Mouse (Mus musculus) heart, embryonic 16.5 days (tissue): Measurements from ENCODE around the gene Hdgfl2. TPM values are rescaled to one million over a fixed set of nuclear protein-coding genes. Genes with fewer than 3 reads are reported as not detected.

Experiments
- ATAC-seq: fragments of 200-750 bp; cut with Nextera tagmentation; replicated peaks from 2 replicates; pipeline ENCODE4 v1.8.0; 2017; ENCODE audit warnings: moderate number of reproducible peaks; ENCODE audit not compliant: insufficient read depth, low FRiP score; ENCODE audit errors: extremely low read depth
- H3K27ac ChIP-seq: fragments of 300-500 bp; sonication (generic); 2 replicates; pipeline ENCODE4 v1.5.1; 2014; ENCODE audit warnings: mild to moderate bottlenecking, low read length, control low read depth, moderate library complexity
- H3K27me3 ChIP-seq: fragments of 300-500 bp; sonication (generic); 2 replicates; pipeline ENCODE4 v1.6.1; 2014; ENCODE audit warnings: low read length, mixed read lengths; ENCODE audit not compliant: control insufficient read depth, insufficient read depth
- H3K36me3 ChIP-seq: fragments of 300-500 bp; sonication (generic); 2 replicates; pipeline ENCODE4 v1.6.1; 2014; ENCODE audit not compliant: control insufficient read depth, insufficient read depth
- H3K4me1 ChIP-seq: fragments of 300-500 bp; sonication (generic); 2 replicates; pipeline ENCODE4 v1.6.1; 2014; ENCODE audit warnings: low read length, mixed read lengths; ENCODE audit not compliant: control insufficient read depth, insufficient read depth
- H3K4me2 ChIP-seq: fragments of 300-500 bp; sonication (generic); 2 replicates; pipeline ENCODE4 v1.6.1; 2014; ENCODE audit warnings: low read depth, mild to moderate bottlenecking, control low read depth, low read length
- H3K4me3 ChIP-seq: fragments of 300-500 bp; sonication (generic); 2 replicates; pipeline ENCODE4 v1.5.1; 2014; ENCODE audit warnings: mild to moderate bottlenecking, control low read depth, low read length
- H3K9ac ChIP-seq: fragments of 300-500 bp; sonication (generic); 2 replicates; pipeline ENCODE4 v1.6.1; 2014; ENCODE audit warnings: low read length, control low read depth
- H3K9me3 ChIP-seq: fragments of 300-500 bp; sonication (generic); replicated peaks from 2 replicates; pipeline ENCODE4 v1.6.1; 2016; ENCODE audit warnings: low read length; ENCODE audit not compliant: control insufficient read depth
- WGBS: fragments of 180-500 bp; shearing (Covaris S2); extraction: QIAGEN DNeasy Blood & Tissue Kit; methylation state at CpG from one replicate; pipeline ENCODE4 v1.1.7; 2014; 5-methylcytosine and 5-hydroxymethylcytosine counted together
- polyA plus RNA-seq: library from polyadenylated mRNA; unstranded; fragments of >200 nt; fragmentation: Nextera tagmentation; extraction: Ambion mirVana; gene quantifications from 2 replicates; pipeline ENCODE4 v1.2.1, GENCODE M21; 2015

Hdgfl2 gene
- polyA plus RNA-seq, 1 experiment from 2014 or later, result 88.3 TPM

GRCm38 (mm10) chr17:56128246-56128645, 48.8 kb downstream of the Hdgfl2 start:
- 63% methylated on average over 15 of the region's 15 CpGs for WGBS
- no peak for ATAC-seq
- H3K9ac ChIP-seq, result no peak overlapping the region

GRCm38 (mm10) chr17:56131136-56131535, 51.7 kb downstream of the Hdgfl2 start:
- Histone ChIP-seq H3K4me3 (no peak overlapping the region), H3K9me3 (peaks cover 7% of the 10 kb centered on the region; the same call in 1 of the 2 replicates), H3K9ac (no peak overlapping the region), H3K4me1 (peaks cover 11% of the 10 kb centered on the region), H3K4me2 (no peak overlapping the region), H3K27me3 (0 out of 2 replicates have a peak, but pooled peaks cover 4% of the 10 kb centered on the region), H3K27ac (no peak overlapping the region), H3K36me3 (peaks cover 2% of the 10 kb centered on the region; the same call in 1 of the 2 replicates)
- no peak for ATAC-seq
- WGBS, result 91% methylated on average over 10 of the region's 10 CpGs

More at GRCm38 (mm10) chr17:56128246-56128645, 48.8 kb downstream of the Hdgfl2 start:
- H3K27ac ChIP-seq, result no peak overlapping the region
- peaks cover 7% of the 10 kb centered on the region; the same call in 1 of the 2 replicates for H3K9me3 ChIP-seq
- H3K36me3 ChIP-seq, result peaks cover 2% of the 10 kb centered on the region; the same call in 1 of the 2 replicates
- H3K4me3 ChIP-seq, result no peak overlapping the region
- peaks cover 2% of the 10 kb centered on the region; the same call in 1 of the 2 replicates for H3K4me1 ChIP-seq
- peaks cover 9% of the 10 kb centered on the region for H3K27me3 ChIP-seq
- no peak overlapping the region for H3K4me2 ChIP-seq

GRCm38 (mm10) chr17:56131814-56132213, 52.4 kb downstream of the Hdgfl2 start:
- no peak overlapping the region for H3K4me2 ChIP-seq
- H3K4me3 ChIP-seq, result no peak overlapping the region
- ATAC-seq, result no peak
- H3K36me3 ChIP-seq, result peaks cover 2% of the 10 kb centered on the region; the same call in 1 of the 2 replicates
- H3K9me3 ChIP-seq, result peaks cover 7% of the 10 kb centered on the region; the same call in 1 of the 2 replicates
- peaks cover 11% of the 10 kb centered on the region for H3K4me1 ChIP-seq
- no peak overlapping the region for H3K27ac ChIP-seq
- 0 out of 2 replicates have a peak, but pooled peaks cover 4% of the 10 kb centered on the region for H3K27me3 ChIP-seq
- no peak overlapping the region for H3K9ac ChIP-seq
- WGBS, result 50% methylated on average over 7 of the region's 7 CpGs

GRCm38 (mm10) chr17:56132661-56133060, 53.2 kb downstream of the Hdgfl2 start:
- ATAC-seq, result no peak
- peaks cover 7% of the 10 kb centered on the region; the same call in 1 of the 2 replicates for H3K9me3 ChIP-seq
- H3K27ac ChIP-seq, result no peak overlapping the region
- WGBS, result 4% methylated on average over 14 of the region's 14 CpGs
- H3K4me3 ChIP-seq, result peak overlapping the region; percentile 22; the same call in 1 of the 2 replicates
- peak overlapping the region; percentile 35; the same call in 1 of the 2 replicates for H3K9ac ChIP-seq
- H3K4me1 ChIP-seq, result peaks cover 11% of the 10 kb centered on the region
- peak overlapping the region; percentile 36 for H3K4me2 ChIP-seq
- 0 out of 2 replicates have a peak, but pooled peaks cover 4% of the 10 kb centered on the region for H3K27me3 ChIP-seq
- H3K36me3 ChIP-seq, result peaks cover 2% of the 10 kb centered on the region; the same call in 1 of the 2 replicates

- Histone ChIP-seq H3K4me2 (peak overlapping the region; percentile 70), H3K4me1 (peaks cover 11% of the 10 kb centered on the region), H3K27ac (peak overlapping the region; percentile 86), H3K9ac (peak overlapping the region; percentile 54), H3K4me3 (peak overlapping the region; percentile 46), H3K36me3 (peaks cover 2% of the 10 kb centered on the region; the same call in 1 of the 2 replicates), H3K27me3 (peaks cover 10% of the 10 kb centered on the region), H3K9me3 (peaks cover 7% of the 10 kb centered on the region; the same call in 1 of the 2 replicates)
- WGBS, result 16% methylated on average over 21 of the region's 21 CpGs
- ATAC-seq, result peak; percentile 74
Observed at GRCm38 (mm10) chr17:56133457-56134363, 54.3 kb downstream of the Hdgfl2 start.

GRCm38 (mm10) chr17:56134463-56134971, 55.1 kb downstream of the Hdgfl2 start:
- peak overlapping the region; percentile 46 for H3K4me3 ChIP-seq
- peaks cover 13% of the 10 kb centered on the region for H3K4me1 ChIP-seq
- H3K27ac ChIP-seq, result peak overlapping the region; percentile 71
- WGBS, result 3% methylated on average over 27 of the region's 27 CpGs
- H3K27me3 ChIP-seq, result peaks cover 18% of the 10 kb centered on the region
- ATAC-seq, result peak; percentile 26; the same call in 1 of the 2 replicates
- peaks cover 7% of the 10 kb centered on the region; the same call in 1 of the 2 replicates for H3K9me3 ChIP-seq
- peaks cover 2% of the 10 kb centered on the region; the same call in 1 of the 2 replicates for H3K36me3 ChIP-seq
- peak overlapping the region; percentile 54; the same call in 1 of the 2 replicates for H3K9ac ChIP-seq
- H3K4me2 ChIP-seq, result peak overlapping the region; percentile 70

- Histone ChIP-seq H3K4me2 (no peak overlapping the region), H3K9me3 (no peaks in the 10 kb centered on the region), H3K27me3 (peaks cover 37% of the 10 kb centered on the region), H3K27ac (no peak overlapping the region), H3K4me1 (peaks cover 14% of the 10 kb centered on the region), H3K36me3 (no peaks in the 10 kb centered on the region), H3K9ac (no peak overlapping the region), H3K4me3 (no peak overlapping the region)
- WGBS, result 70% methylated on average over 7 of the region's 7 CpGs
- ATAC-seq, result no peak
Observed at GRCm38 (mm10) chr17:56136558-56136957, 57.1 kb downstream of the Hdgfl2 start.

GRCm38 (mm10) chr17:56137839-56138613, 58.6 kb downstream of the Hdgfl2 start:
- WGBS, result 21% methylated on average over 25 of the region's 25 CpGs
- H3K27me3 ChIP-seq, result peaks cover 50% of the 10 kb centered on the region
- H3K9me3 ChIP-seq, result no peaks in the 10 kb centered on the region
- no peak overlapping the region for H3K9ac ChIP-seq
- no peak overlapping the region for H3K27ac ChIP-seq
- ATAC-seq, result no peak
- no peak overlapping the region for H3K4me2 ChIP-seq
- H3K4me3 ChIP-seq, result no peak overlapping the region
- H3K36me3 ChIP-seq, result no peaks in the 10 kb centered on the region
- H3K4me1 ChIP-seq, result peaks cover 14% of the 10 kb centered on the region
